Mouse (Mus musculus): ENCODE data around the gene Psmb3. TPM values are rescaled to one million over a fixed set of nuclear protein-coding genes. Genes with fewer than 3 reads are reported as not detected.

Psmb3 gene
- total RNA-seq, 1 experiment from 2014 or later: 109 TPM

- no peak for ATAC-seq (replicated peaks; ENCODE audit: low read depth, poor library complexity, severe bottlenecking)
Measured at GRCm38 (mm10) chr11:97744063-97744717, 41.0 kb downstream of the Psmb3 start, which contains the start of gene Pip4k2b. Gene Pip4k2b, minus strand, starts transcription at chr11:97744704.

- peak; percentile 96 for ATAC-seq (replicated peaks; ENCODE audit: low read depth, poor library complexity, severe bottlenecking)
Measured at GRCm38 (mm10) chr11:97744718-97745330, 41.6 kb downstream of the Psmb3 start.

DNA sequence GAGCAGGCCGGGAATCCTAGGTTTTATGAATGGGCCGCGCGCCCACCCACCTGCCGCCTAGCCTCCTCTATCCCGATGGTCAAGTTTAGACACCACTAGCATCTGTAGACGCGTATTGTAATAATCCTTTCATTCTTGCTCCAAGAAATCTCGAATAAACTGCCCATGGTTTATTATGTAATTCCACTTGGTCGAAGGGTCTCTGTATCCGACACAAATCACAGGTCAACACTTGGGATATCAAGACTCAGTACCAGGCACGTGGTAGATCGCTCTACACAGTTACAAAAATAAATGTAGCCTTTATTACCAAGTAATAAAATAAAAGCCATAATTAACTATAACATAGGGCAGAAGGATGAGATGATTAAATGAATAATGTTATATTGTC lies 42.1 kb downstream of the Psmb3 start:
- ATAC-seq (replicated peaks; ENCODE audit: low read depth, poor library complexity, severe bottlenecking): no peak

GRCm38 (mm10) chr11:97747773-97748172 lies 44.6 kb downstream of the Psmb3 start:
- ATAC-seq (replicated peaks; ENCODE audit: low read depth, poor library complexity, severe bottlenecking): no peak

DNA sequence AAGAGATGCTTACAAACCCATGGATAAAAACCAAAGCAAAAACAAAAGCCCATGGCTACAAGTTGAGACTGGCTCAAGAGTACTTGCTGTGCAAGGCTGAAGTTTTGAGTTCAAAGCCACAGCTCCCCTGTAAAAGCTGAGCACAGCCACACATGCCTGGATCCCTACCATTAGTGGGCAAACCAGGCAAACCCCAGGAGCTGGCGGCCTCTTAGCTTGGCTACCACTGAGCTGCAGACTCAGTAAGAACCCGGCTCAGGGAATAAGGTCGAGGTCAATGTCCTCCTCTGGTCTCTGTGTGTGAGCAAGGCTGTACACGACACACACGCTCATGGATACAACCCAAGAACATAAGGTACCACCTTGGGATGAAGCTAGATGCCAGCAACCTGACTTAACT lies 45.3 kb downstream of the Psmb3 start:
- no peak for ATAC-seq (replicated peaks; ENCODE audit: low read depth, poor library complexity, severe bottlenecking)

DNA sequence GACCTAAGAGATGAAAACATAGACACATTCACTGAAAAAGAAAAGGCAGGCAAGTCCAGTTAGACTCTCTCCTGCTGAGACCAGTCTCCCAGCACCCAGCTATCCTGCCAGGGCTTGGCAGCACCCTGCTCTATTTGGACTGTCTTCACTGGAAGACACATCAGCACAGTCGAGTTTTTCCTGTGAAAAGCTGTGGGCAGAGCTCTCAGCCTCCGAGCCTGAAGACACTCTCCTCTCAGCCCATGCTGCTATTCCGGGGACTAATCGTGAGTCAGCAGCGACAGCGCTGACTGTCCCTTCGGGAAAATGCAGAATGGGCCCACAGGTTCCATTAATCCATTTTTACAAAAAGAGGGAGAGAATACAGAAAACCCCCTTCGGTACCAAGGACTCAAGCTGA lies 50.1 kb downstream of the Psmb3 start:
- ATAC-seq (replicated peaks; ENCODE audit: low read depth, poor library complexity, severe bottlenecking): no peak

- no peak for ATAC-seq (replicated peaks; ENCODE audit: low read depth, poor library complexity, severe bottlenecking)
Measured at GRCm38 (mm10) chr11:97758125-97758524, 54.9 kb downstream of the Psmb3 start.

DNA sequence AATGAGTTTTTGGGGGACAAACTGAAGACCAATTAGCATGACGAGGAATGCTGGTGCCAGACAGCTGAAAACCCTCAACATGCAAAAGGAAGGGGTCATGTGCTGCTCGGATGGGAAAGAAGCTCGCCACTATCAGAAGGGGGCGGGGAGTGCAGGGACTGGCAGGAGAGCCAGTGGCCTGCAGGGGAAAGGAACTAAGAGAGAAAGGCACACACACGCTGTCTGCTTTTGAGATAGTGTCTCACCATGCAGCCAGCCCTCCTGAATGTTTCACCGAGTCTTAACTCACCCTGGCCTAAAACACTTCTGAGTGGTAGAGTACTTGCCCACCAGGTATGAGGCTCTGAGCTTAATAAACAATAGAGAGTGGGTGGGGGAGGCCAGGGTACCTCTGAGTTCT lies 55.7 kb downstream of the Psmb3 start:
- no peak for ATAC-seq (replicated peaks; ENCODE audit: low read depth, poor library complexity, severe bottlenecking)

GRCm38 (mm10) chr11:97761638-97762037 lies 58.4 kb downstream of the Psmb3 start:
- no peak for ATAC-seq (replicated peaks; ENCODE audit: low read depth, poor library complexity, severe bottlenecking)

Other genes with a start within 250 kb of the Psmb3 start
- not detected in 2 replicates for gene 4933428G20Rik, start 203.1 kb upstream of the Psmb3 start, total RNA-seq (2017)
- not detected in 2 replicates for gene Srcin1, start 127.2 kb upstream of the Psmb3 start, total RNA-seq (2017)
- 1.8 and 2.7 TPM in 2 replicates for gene Epop, start 73.7 kb upstream of the Psmb3 start, total RNA-seq (2017)
- 4.9 and 9.7 TPM in 2 replicates for gene Mllt6, start 40.0 kb upstream of the Psmb3 start, total RNA-seq (2017)
- 2.8 and 5.6 TPM in 2 replicates for gene Cisd3, start 17.6 kb upstream of the Psmb3 start, total RNA-seq (2017)
- gene Pcgf2, start 2.9 kb upstream of the Psmb3 start, total RNA-seq (2017): 0.82 and 1.0 TPM in 2 replicates
- 38.5 and 55.8 TPM in 2 replicates for gene Pip4k2b, start 41.3 kb downstream of the Psmb3 start, total RNA-seq (2017)
- 14.5 and 21.8 TPM in 2 replicates for gene Cwc25, start 63.2 kb downstream of the Psmb3 start, total RNA-seq (2017)
- not detected in 2 replicates for gene 1700001P01Rik, start 72.5 kb downstream of the Psmb3 start, total RNA-seq (2017)
- gene Rpl23, start 79.0 kb downstream of the Psmb3 start, total RNA-seq (2017): 2,081 and 2,105 TPM in 2 replicates
- gene Lasp1, start 95.6 kb downstream of the Psmb3 start, total RNA-seq (2017): 79.1 and 126 TPM in 2 replicates
- 0.69 and 1.7 TPM in 2 replicates for gene B230217C12Rik, start 137.4 kb downstream of the Psmb3 start, total RNA-seq (2017)
- 0.09 and 1.1 TPM in 2 replicates for gene Fbxo47, start 180.8 kb downstream of the Psmb3 start, total RNA-seq (2017)